Mouse (Mus musculus) lung, embryonic 14.5 days (tissue): ENCODE data around the gene Prr5l. TPM values are rescaled to one million over a fixed set of nuclear protein-coding genes. Genes with fewer than 3 reads are reported as not detected.

Source experiments
- ATAC-seq: fragments of 200-750 bp; cut with Nextera tagmentation; 2 replicates; pipeline ENCODE4 v1.8.0; 2017; ENCODE audit warnings: mild to moderate bottlenecking, moderate TSS enrichment, moderate library complexity; ENCODE audit not compliant: insufficient read depth
- DNase-seq: peaks from one replicate; pipeline ENCODE4 v3.0.0-alpha.2; 2015
- H3K27ac ChIP-seq: fragments of 300-500 bp; sonication (generic); 2 replicates; pipeline ENCODE4 v1.5.1; 2014; ENCODE audit warnings: low read depth, mild to moderate bottlenecking, moderate library complexity
- H3K27me3 ChIP-seq: fragments of 300-500 bp; sonication (generic); 2 replicates; pipeline ENCODE4 v1.6.1; 2014; ENCODE audit warnings: low read length, control low read depth; ENCODE audit not compliant: insufficient read depth
- H3K36me3 ChIP-seq: fragments of 300-500 bp; sonication (generic); 2 replicates; pipeline ENCODE4 v1.6.1; 2014; ENCODE audit warnings: control low read depth; ENCODE audit not compliant: insufficient read depth
- H3K4me1 ChIP-seq: fragments of 300-500 bp; sonication (generic); 2 replicates; pipeline ENCODE4 v1.6.1; 2014; ENCODE audit warnings: antibody characterized with exemption, control low read depth; ENCODE audit not compliant: insufficient read depth
- H3K4me2 ChIP-seq: fragments of 300-500 bp; sonication (generic); 2 replicates; pipeline ENCODE4 v1.6.1; 2014; ENCODE audit warnings: mild to moderate bottlenecking
- H3K4me3 ChIP-seq: fragments of 300-500 bp; sonication (generic); 2 replicates; pipeline ENCODE4 v1.5.1; 2014; ENCODE audit warnings: low read depth, low read length
- H3K9ac ChIP-seq: fragments of 300-500 bp; sonication (generic); 2 replicates; pipeline ENCODE4 v1.6.1; 2014
- H3K9me3 ChIP-seq: fragments of 300-500 bp; sonication (generic); 2 replicates; pipeline ENCODE4 v1.6.1; 2016; ENCODE audit warnings: low read depth, low read length, control low read depth
- CTCF ChIP-seq: IDR thresholded peaks from 2 replicates; pipeline ENCODE4 v1.5.1; 2016; ENCODE audit warnings: antibody characterized with exemption, low read depth
- WGBS: fragments of 180-500 bp; shearing (Covaris S2); extraction: QIAGEN DNeasy Blood & Tissue Kit; methylation state at CpG from one replicate; pipeline ENCODE4 v1.1.7; 2014; 5-methylcytosine and 5-hydroxymethylcytosine counted together
- polyA plus RNA-seq: library from polyadenylated mRNA; unstranded; fragments of >200 nt; fragmentation: Nextera tagmentation; extraction: Ambion mirVana; gene quantifications from 2 replicates; pipeline ENCODE4 v1.2.1, GENCODE M21; 2014

Prr5l gene
- polyA plus RNA-seq, 1 experiment from 2014 or later = 48.9 TPM

GRCm38 (mm10) chr2:101722370-101723332, 160.2 kb downstream of the Prr5l start:
- peak; percentile 34 for DNase-seq

GRCm38 (mm10) chr2:101721835-101722234, 161.0 kb downstream of the Prr5l start:
- peaks cover 45% of the 10 kb centered on the region for H3K36me3 ChIP-seq
- no peaks in the 10 kb centered on the region for H3K9me3 ChIP-seq
- H3K4me3 ChIP-seq = no peak overlapping the region
- H3K4me1 ChIP-seq = peaks cover 4% of the 10 kb centered on the region; the same call in 1 of the 2 replicates
- no peak overlapping the region for H3K4me2 ChIP-seq
- H3K9ac ChIP-seq = no peak overlapping the region
- WGBS = 67% methylated on average over 4 of the region's 4 CpGs
- DNase-seq (no peak), ATAC-seq (no peak; the same call in 1 of the 2 replicates)
- H3K27me3 ChIP-seq = no peaks in the 10 kb centered on the region
- no peak overlapping the region for H3K27ac ChIP-seq
- TF ChIP-seq CTCF = no peak

More at GRCm38 (mm10) chr2:101722370-101723332, 160.2 kb downstream of the Prr5l start:
- ATAC-seq = peak; percentile 44; the same call in 1 of the 2 replicates
- TF ChIP-seq CTCF = no peak
- no peak overlapping the region for H3K4me3 ChIP-seq
- WGBS = 52% methylated on average over 8 of the region's 8 CpGs
- no peak overlapping the region for H3K9ac ChIP-seq
- H3K27me3 ChIP-seq = no peaks in the 10 kb centered on the region
- H3K4me1 ChIP-seq = peaks cover 4% of the 10 kb centered on the region; the same call in 1 of the 2 replicates
- H3K4me2 ChIP-seq = no peak overlapping the region
- no peaks in the 10 kb centered on the region for H3K9me3 ChIP-seq
- H3K36me3 ChIP-seq = peaks cover 42% of the 10 kb centered on the region
- H3K27ac ChIP-seq = peak overlapping the region; percentile 52

GRCm38 (mm10) chr2:101717162-101717561, 165.7 kb downstream of the Prr5l start:
- DNase-seq (no peak), ATAC-seq (no peak)
- Histone ChIP-seq H3K27ac (no peak overlapping the region), H3K4me1 (no peaks in the 10 kb centered on the region), H3K4me2 (no peak overlapping the region), H3K9me3 (no peaks in the 10 kb centered on the region), H3K27me3 (no peaks in the 10 kb centered on the region), H3K9ac (no peak overlapping the region), H3K36me3 (peaks cover 35% of the 10 kb centered on the region), H3K4me3 (no peak overlapping the region)
- no peak for TF ChIP-seq CTCF
- 80% methylated on average over 13 of the region's 13 CpGs for WGBS

- DNase-seq (peak; percentile 72), ATAC-seq (peak; percentile 94)
- no peak overlapping the region for H3K27ac ChIP-seq
- WGBS = 56% methylated on average over 8 of the region's 8 CpGs
- no peak overlapping the region for H3K4me3 ChIP-seq
- H3K9me3 ChIP-seq = no peaks in the 10 kb centered on the region
- TF ChIP-seq CTCF = peak; percentile 66
- no peaks in the 10 kb centered on the region for H3K27me3 ChIP-seq
- H3K36me3 ChIP-seq = peaks cover 30% of the 10 kb centered on the region
- no peaks in the 10 kb centered on the region for H3K4me1 ChIP-seq
- no peak overlapping the region for H3K4me2 ChIP-seq
- H3K9ac ChIP-seq = no peak overlapping the region
These were observed 167.0 kb downstream of the Prr5l start for GRCm38 (mm10) chr2:101715650-101716323.

- 80% methylated on average over 3 of the region's 3 CpGs for WGBS
- Histone ChIP-seq H3K9me3 (no peaks in the 10 kb centered on the region), H3K4me3 (no peak overlapping the region), H3K27ac (no peak overlapping the region), H3K27me3 (no peaks in the 10 kb centered on the region), H3K9ac (no peak overlapping the region), H3K4me1 (no peaks in the 10 kb centered on the region), H3K36me3 (peaks cover 5% of the 10 kb centered on the region; the same call in 1 of the 2 replicates), H3K4me2 (no peak overlapping the region)
- DNase-seq (no peak), ATAC-seq (no peak)
- no peak for TF ChIP-seq CTCF
These were observed 171.2 kb downstream of the Prr5l start for GRCm38 (mm10) chr2:101711608-101712007.

- peak; percentile 73 for DNase-seq
These were observed 176.8 kb downstream of the Prr5l start for GRCm38 (mm10) chr2:101705941-101706485.

GRCm38 (mm10) chr2:101699284-101699683, 183.5 kb downstream of the Prr5l start:
- Histone ChIP-seq H3K4me2 (no peak overlapping the region), H3K4me3 (no peak overlapping the region), H3K9ac (no peak overlapping the region), H3K4me1 (no peaks in the 10 kb centered on the region), H3K36me3 (peaks cover 27% of the 10 kb centered on the region), H3K27me3 (no peaks in the 10 kb centered on the region), H3K27ac (no peak overlapping the region), H3K9me3 (no peaks in the 10 kb centered on the region)
- no peak for TF ChIP-seq CTCF
- 71% methylated on average over 4 of the region's 4 CpGs for WGBS
- DNase-seq (no peak), ATAC-seq (no peak)

More at GRCm38 (mm10) chr2:101705941-101706485, 176.8 kb downstream of the Prr5l start:
- Histone ChIP-seq H3K27ac (no peak overlapping the region), H3K9ac (no peak overlapping the region), H3K27me3 (no peaks in the 10 kb centered on the region), H3K4me1 (no peaks in the 10 kb centered on the region), H3K4me3 (no peak overlapping the region), H3K9me3 (no peaks in the 10 kb centered on the region), H3K36me3 (no peaks in the 10 kb centered on the region), H3K4me2 (no peak overlapping the region)
- WGBS = 35% methylated on average over 5 of the region's 5 CpGs
- ATAC-seq = no peak
- peak; percentile 59 for TF ChIP-seq CTCF
